Mouse (Mus musculus) MEL-GATA-1-ER (cell line): ENCODE data around the gene Prokr2.
"Not testable (repeated sequence)": the region's sequence is repeated elsewhere in the genome, so short reads cannot be mapped to it uniquely, and the experiment has no call there.

Source experiments
- DNase-seq: peaks from one replicate; pipeline ENCODE4 v3.0.0-alpha.2; 2012; ENCODE audit warnings: low read depth; ENCODE audit errors: extremely low read depth

Prokr2 gene

DNA sequence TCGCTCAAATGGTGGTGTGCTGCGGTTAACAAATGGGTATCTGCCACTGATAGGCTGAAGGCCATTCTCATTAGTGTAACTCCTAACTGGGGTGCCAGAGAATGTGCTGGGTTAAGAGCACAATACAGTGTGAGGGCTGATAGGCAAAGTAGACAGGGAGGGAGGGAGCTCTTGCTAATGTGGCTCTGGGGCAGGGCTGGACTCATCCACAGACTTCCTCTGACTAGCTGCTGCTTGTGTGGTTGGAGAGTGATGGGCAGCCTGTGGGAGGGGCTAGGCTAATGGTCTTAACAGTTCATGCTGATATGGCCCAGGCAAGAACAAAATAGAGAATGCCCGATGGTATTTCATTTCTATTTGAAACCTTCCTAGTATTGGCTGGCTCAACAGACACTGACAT, 44.0 kb downstream of the Prokr2 start:
- no peak for DNase-seq

DNA sequence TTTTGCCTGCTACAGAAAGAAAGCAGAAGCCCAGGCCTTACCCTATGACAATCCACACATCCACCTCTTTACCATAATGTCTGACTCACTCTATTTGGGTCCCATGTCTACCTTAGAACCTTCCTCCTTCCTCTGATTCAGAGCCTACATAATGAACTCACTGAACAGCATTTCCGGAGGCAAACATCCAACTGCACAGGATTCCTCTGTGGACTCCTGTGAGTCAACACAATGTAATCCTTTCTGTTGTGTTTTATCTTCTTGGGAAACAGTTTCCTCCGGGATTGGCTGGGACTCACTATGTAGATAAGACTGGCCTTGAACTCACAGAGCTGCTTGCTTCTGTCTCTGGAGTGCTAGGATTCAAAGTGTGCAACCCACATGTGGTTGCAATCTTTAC, 44.9 kb downstream of the Prokr2 start:
- no peak for DNase-seq

DNA sequence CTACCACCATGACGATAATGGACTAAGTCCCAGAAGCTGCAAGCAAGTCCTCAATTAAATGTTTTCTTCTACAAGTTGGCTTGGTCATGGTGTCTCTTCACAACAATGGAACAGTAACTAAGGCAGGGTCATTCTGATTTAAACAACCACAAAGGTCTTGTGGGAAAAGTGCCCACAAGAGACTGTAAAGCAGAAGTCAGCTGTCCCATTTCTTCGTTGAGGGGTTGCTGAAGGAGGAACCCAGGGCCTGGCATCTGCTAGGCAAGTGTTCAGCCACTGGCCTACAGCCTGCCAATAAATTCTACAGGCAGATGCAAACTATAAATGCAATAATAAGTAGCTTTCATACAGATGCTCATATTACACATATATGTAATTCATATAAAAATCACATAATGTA, 48.0 kb downstream of the Prokr2 start:
- no peak for DNase-seq

DNA sequence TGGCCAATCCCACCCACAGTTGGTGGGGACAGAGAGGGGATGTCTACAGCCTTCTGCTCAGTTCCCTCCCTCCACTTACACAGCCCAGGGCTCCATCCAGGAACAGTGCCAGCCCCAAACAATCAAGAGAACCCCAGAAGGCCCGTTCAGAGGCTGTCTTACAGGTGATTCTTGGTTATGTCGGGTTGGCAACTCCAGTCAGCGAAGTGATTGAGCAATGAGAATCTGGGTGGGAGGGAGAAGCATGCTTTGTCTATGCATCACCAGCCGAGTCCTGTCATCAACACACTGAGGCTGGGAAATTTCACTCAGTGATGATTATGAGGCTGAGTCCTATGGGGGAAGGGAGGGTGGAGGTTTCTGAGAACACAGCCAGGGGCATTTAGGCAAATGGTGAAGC, 61.7 kb downstream of the Prokr2 start:
- DNase-seq = no peak

DNA sequence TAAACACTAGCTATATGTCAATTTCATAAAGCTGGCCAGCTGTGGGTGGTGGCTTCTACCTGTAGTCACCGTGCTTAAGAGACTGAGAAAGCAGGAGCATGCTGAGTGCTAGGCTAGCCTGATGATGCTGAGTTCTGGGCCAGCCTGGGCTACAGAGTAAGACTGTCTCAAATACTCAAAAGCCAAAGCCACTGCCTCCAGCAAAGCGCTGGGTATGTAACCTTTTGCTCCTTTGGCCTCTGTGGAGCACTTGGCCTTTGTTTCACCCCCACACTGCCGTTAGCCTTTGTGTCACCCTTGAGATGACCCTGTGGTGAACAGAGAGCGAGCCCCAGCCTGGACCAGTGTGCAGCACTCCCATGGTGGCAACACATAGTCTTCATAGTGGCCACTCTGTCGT, 64.7 kb downstream of the Prokr2 start:
- no peak for DNase-seq

DNA sequence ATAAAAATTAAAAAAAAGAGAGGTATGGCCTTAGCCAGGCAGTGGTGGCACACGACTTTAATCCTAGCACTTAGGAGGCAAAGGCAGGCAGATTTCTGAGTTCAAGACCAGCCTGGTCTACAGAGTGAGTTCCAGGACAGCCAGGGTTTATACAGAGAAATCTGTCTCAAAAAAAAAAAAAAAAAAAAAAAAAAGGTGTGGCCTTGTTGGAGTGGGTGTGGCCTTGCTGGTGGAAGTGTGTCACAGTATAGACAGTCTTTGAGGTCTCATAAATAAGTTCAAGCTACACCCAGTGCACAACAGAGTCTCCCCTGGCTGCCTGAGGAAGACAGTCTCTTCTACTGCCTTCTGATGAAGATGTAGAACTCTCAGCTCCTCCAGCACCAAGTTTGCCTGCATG, 68.1 kb downstream of the Prokr2 start:
- DNase-seq = no peak

DNA sequence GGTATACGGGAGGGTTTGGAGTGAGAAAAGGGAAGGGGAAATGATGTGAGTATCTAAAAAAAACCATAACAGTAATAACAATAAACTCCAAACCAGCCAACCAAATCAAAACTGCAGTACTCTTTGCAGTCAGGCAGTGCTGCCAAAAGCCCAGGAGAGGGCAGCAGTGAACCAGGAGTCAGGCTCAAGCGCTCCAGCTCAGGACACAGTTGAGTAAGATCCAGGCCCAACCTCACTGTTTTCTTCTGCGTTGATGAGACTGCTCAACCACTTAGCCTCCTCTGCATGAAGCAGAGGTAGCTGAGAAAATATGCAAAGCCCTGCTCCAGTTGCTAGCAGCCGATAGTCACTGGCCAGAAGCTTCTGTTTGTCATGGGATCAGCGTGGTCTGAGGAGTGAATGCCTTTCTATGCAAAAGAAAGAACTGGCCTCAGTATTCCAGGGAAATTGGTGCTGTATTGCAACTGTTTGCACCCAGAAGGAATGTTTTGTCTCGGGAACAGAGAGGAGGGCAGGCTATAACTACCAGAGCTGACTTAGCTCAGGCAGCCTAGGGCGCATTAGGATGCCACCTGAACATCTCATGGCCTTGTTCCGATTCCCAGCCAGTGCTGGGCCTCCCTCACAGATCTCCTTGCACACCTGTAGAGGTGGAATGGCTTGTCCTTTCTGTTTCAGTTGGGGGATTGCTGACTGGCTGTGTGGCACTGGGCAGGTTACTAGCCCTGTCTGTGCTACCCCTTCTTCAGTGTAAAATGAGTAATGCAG, 69.0 kb downstream of the Prokr2 start:
- peak; percentile 52 for DNase-seq

DNA sequence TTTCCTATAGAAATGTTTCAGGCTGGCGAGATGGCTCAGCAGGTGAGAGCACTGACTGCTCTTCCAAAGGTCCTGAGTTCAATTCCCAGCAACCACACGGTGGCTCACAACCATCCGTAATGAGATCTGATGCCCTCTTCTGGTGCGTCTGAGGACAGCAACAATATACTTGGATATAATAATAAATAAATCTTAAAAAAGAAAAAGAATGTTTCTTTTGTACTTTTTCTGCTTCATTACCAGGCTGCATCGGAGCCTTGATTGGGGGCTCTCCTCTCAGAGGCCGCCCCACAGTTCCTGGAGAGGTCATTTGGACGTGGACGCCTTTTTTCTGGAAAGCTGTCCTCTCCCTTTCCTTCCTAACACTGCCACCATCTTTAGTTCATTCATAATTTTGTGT, 71.2 kb downstream of the Prokr2 start:
- DNase-seq = not testable (repeated sequence)

DNA sequence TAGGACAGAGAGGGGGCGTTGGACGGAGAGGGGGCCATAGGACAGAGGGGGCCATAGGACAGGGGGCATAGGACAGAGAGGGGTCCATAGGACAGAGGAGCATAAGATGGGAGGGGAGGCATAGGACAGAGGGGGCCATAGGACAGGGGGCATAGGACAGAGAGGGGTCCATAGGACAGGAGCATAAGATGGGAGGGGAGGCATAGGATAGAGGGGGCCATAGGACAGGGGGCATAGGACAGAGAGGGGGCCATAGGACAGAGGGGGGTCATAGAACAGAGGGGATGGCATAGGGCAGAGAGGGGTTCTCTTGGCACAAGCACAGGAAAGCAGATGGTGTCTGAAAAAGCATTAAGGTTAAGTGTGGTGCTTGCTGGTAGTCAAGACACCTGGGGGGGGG, 71.7 kb downstream of the Prokr2 start:
- DNase-seq = no peak

DNA sequence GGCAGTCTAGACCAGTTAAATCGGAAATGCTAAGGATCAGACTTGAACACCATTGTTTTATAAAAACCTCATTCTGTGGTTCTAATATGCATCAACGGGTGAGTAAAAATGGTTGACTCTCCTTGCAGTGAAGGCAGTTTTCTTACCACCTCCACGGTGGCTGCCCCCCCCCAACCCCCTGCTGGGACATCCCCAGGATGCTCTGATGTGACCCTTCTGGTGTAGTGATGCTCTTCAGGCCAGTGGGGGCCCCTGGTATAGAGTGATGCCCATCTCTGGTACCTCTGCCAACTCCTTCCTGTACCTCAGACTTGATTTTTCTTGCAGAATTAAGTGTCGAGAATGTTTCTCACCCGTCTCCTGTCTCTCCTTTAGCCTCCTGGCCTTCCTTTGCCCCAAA, 72.6 kb downstream of the Prokr2 start:
- DNase-seq = no peak

DNA sequence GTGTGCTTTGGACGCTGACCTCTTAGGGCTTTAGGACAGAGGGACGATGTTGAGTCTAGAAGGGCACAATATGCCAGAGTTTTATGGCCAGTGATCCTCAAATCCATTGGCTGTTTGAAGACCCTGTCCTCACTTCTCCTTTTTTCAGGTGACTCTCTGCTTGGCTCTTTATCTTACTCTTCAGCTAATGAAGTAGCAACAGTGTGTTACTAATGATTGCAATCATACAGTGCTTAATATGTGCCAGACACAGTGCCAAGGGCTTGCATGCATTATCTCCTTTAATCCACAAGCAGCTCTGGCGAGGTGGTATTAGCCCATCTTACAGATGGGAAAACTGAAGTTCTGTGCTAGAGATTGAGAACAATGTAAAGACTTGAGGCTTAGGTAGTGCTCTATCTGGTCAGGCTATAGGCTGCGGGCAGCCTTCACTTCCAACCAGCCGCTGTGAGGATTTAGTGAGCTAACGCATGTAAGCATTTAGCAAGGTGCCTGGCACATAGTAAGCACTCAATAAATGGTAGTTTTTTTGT, 75.8 kb downstream of the Prokr2 start:
- DNase-seq = peak; percentile 58

DNA sequence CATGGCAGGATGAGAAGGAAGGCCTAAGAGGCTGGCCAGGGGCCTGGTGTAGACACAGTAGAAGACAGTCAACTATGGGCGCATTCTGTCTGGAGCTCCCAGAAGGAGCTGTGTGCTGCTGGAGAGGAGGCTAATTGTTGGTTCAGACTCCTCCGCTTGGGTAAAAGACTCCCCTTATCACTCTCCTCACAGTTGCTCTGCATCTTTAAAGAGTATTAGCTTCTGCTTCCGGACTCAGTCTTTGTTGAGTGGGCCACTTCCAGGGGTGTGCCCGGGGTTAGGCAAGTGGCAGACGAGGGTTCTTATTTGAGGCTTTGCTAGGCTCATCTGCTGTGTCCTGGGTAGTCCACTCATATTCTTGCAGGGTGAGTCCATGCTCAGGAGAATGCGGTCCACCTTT, 76.4 kb downstream of the Prokr2 start:
- DNase-seq = peak; percentile 82

DNA sequence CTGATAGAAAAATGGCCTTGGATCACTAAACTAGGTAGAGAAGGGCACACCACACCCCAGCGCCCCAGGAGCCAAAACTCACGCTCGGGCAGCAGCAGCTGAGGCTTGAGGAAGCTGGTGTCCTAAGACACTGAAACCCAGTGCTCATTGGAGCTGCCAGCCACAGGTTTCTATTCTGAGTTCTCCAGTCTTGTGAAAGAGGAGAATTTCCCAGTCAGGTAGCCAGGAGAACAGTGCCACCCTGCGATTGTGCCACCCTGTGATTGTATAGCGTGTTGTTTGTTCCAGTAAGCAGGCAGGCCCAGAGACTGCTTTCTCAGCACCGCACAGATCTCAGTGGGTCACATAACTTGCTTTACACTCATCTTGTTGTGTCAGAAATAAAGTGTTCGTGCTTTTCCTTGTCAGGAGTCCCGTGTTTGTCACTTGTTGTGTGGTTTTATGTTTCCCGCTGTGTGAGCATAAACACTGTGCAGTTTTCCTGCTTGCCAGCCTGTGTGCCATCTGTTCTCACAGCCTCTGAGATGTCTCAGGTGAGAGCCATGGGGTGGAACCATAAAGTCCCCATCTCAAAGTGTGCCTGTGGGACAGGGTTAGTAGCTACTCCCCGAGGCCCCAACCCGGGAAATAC, 77.9 kb downstream of the Prokr2 start:
- no peak for DNase-seq

DNA sequence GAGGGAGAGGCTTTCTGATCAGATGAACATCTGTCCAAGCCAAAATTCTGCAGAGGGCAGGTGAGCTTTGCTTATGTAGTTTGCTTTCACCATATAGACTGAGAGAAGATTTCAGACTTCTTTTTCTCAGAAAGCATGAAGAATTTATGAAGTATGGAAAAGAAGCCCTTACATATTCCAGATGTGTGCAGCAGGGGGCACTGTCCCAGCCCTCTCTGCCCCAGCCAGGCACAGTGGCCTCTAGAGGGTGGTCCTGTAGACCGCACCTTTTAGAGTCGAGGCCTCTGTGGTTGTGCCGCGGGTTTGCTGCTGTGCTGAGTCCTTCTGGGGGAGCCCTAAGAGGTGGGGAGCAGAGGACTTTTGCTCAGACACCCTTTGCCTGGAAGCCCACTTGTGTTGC, 79.3 kb downstream of the Prokr2 start:
- DNase-seq = no peak

DNA sequence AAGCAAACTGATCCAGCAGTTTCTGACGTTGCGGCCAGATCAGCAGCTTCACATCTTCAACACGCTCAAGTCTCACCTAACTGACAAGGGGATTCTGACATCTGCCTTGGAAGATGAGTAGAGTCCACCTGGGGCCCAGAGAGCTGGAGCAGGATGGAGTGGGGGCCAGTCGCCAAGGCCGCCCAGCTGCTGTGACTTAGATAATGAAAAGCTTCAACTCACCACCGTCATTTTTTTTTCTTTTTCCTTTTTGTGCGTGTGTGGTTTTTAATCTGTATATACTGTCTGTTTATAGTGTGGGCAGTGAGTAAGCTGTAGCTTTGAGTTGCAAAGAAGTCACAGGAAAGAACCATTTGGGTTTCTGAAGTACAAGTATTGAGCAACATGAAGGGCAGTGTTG, 80.1 kb downstream of the Prokr2 start:
- peak; percentile 85 for DNase-seq

DNA sequence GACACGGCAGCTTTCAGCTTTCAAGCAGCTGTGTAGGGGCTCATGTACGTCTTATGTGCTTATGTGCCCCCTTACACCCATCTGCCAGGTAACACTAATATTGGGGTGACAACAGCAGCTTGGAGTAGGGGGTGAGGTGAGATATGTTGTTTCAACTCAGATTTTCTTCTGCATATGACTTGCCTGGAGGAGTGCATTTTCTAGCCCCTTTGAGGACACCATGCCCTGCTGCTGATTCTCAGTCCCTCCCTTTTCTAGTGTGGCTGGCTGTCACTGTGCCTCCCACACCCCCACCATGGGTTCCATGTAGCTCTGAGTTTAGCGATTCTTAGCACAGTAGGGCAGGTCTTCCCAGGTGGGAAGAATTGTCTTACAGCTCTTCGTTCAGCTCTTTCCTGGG, 83.8 kb downstream of the Prokr2 start:
- no peak for DNase-seq

DNA sequence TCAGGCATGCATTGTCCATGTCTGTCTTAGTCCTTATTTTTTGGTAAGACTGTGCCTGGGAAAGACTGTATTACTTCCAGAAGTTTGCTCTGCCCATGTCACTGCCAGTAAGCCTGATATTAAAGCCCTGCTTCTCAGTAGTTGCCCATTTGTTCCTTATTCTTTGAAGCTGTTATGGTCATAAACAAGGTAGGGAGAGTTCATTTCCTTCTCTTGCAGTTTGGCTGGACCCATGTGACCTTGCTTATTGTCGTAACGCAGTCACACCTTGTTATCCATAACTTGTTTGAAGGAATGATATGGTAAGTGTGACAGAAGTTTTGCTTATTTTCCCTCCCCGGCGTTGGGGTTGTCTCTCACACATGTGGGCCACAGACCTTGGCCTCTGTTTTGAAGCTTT, 87.0 kb downstream of the Prokr2 start:
- DNase-seq = no peak

DNA sequence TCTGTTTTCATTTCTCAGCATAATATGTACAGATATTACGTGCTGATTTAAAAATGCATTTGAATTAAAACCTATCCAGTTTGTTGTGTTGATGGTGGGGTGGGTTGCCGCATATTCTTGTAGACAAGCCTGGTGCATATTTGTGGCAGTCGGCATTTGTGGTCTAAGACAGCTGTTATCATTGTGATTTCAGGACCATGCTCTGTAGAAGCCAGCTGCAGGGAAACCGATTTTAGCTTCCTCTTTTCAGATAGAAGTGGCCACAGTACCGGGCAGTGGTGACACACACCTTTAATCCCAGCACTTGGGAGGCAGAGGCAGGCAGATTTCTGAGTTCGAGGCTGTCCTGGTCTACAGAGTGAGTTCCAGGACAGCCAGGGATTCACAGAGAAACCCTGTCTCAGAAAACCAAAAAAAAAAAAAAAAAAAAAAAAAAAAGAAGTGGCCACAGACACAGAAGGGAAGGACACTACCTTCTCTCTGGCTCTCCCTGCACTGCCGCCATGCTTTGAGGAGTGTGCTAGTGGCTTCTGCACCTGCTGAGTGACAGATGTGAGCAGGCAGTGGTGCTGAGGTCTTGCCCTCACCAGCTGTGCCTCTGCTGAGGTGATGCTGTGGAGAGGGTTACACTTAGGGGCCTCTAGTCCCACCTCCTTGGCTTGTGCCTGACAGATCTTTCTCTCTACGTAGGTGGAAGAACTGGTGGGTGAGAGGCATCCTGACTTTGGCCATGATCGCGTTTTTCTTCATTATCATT, 91.4 kb downstream of the Prokr2 start:
- peak; percentile 86 for DNase-seq

DNA sequence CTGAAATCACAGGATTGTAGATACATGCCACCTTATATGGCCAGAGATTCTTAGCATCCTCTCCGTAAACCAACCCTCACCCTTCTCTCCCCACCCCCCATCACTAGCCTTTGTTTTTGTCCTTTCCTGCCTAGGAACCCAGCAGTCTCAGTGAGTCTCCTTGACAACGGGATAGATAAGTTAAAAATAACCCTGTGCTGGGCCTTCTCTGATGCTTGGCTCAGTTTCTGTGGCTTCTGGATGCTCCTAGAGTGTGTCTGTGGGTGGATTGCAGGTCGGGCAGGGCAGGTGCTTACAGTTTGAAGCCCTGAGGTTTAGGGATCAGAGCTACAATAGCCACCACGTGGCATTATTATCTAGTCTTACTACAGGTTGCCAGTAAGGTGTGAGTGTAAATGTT, 93.2 kb downstream of the Prokr2 start:
- peak; percentile 26 for DNase-seq

DNA sequence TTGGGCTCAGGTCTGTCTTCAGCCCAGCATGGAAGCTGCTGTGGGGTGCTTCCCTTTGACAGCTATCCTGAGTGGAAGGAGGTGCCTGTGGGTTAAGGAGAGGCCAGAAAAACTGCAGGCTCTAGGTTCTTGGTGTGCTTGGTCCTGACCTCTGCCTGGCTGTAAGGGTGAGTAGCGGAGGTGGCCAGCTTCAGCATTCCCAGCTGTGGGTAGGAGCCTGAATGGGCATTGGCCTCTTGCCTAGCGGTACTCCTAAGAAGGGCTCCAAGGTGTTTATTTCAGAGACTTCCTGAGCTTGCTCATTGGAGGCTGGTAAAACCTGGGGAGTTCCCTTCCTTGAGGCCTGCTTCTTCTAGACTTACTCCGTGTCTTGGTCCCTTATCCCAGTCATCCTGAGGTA, 94.0 kb downstream of the Prokr2 start:
- DNase-seq = no peak

DNA sequence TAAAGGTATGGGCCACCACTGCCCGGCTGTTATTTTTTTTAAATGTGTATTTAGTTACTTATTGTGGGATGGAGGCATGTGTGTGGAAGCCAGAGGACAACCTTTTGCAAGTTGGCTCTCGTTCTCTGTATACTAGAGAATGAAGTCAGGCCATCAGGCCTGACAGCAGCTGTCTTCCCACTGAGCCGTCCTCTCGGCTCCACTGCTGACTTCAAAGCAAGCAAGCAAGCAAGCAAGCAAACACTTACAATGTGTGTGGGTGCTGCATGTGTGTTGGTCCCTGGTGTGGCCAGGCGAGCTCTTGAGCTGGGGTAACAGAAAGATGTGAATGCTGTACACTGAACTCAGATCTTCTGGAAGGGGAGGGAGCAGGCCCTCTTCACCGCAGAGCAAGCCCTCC, 94.4 kb downstream of the Prokr2 start:
- DNase-seq = no peak

DNA sequence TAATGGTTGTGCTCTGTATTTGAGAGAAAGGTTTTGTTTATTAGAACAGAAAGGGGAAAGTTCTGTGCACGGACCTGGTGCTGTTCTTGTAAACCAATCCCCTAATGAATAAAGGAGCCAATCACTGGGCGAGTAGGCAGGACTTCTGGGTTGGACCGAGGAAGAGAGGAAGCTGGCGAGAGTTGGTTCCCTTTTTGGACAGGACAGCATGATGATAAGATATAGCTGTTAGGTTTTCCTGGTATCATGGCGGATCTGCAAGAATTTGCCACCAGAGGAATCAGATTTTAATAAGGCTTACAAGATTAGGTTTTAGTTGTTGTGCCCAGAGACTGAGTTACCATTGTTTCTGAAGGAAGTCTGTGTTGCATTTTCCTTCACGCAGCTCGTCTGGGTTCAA, 96.0 kb downstream of the Prokr2 start:
- DNase-seq = not testable (repeated sequence)
